Mouse (Mus musculus) myocyte (in vitro differentiated cells): ENCODE results near the gene Cacna2d3.

ENCODE experiments used
- CEBPB ChIP-seq: IDR thresholded peaks from 2 replicates; pipeline ENCODE4 v1.6.1; 2011; ENCODE audit warnings: mild to moderate bottlenecking, moderate library complexity; ENCODE audit not compliant: poor library complexity, insufficient read depth, severe bottlenecking
- E2F4 ChIP-seq: IDR thresholded peaks from one replicate; pipeline ENCODE4 v1.6.1; 2011; ENCODE audit warnings: mild to moderate bottlenecking, control low read depth, moderate library complexity; ENCODE audit not compliant: insufficient read depth
- MAX ChIP-seq: IDR thresholded peaks from one replicate; pipeline ENCODE4 v1.6.1; 2011; ENCODE audit warnings: low read depth, mild to moderate bottlenecking, control low read depth
- MYOD1 ChIP-seq, 3 experiments: IDR thresholded peaks; one replicate each; pipeline ENCODE4 v1.6.1; 2011; ENCODE audit warnings: control low read depth in 2 of 3, low read depth in 2 of 3, mild to moderate bottlenecking in 2 of 3, moderate library complexity in 1 of 3; ENCODE audit not compliant: insufficient read length in 2 of 3, control insufficient read depth in 1 of 3
- MYOG ChIP-seq, 3 experiments: IDR thresholded peaks; one replicate each; pipeline ENCODE4 v1.6.1; 2011; ENCODE audit warnings: control low read depth in 2 of 3, low read depth in 2 of 3, mild to moderate bottlenecking in 2 of 3; ENCODE audit not compliant: insufficient read length in 2 of 3, control insufficient read depth in 1 of 3, insufficient read depth in 1 of 3
- POLR2A ChIP-seq: IDR thresholded peaks from one replicate; pipeline ENCODE4 v1.6.1; 2011; ENCODE audit warnings: low read depth, mild to moderate bottlenecking, control low read depth, moderate library complexity; ENCODE audit not compliant: insufficient read length
- POLR2AphosphoS2 ChIP-seq: IDR thresholded peaks from one replicate; pipeline ENCODE4 v1.6.1; 2011; ENCODE audit warnings: low read depth, control low read depth; ENCODE audit not compliant: insufficient read length
- REST ChIP-seq: IDR thresholded peaks from one replicate; pipeline ENCODE4 v1.6.1; 2011; ENCODE audit warnings: mild to moderate bottlenecking, control low read depth, moderate library complexity; ENCODE audit not compliant: insufficient read depth, insufficient read length
- SRF ChIP-seq: IDR thresholded peaks from one replicate; pipeline ENCODE4 v1.6.1; 2011; ENCODE audit warnings: low read depth; ENCODE audit not compliant: control insufficient read depth, insufficient read length
- TCF12 ChIP-seq: IDR thresholded peaks from one replicate; pipeline ENCODE4 v1.6.1; 2011; ENCODE audit warnings: mild to moderate bottlenecking, control low read depth; ENCODE audit not compliant: poor library complexity, insufficient read depth, severe bottlenecking
- TCF3 ChIP-seq: IDR thresholded peaks from one replicate; pipeline ENCODE4 v1.6.1; 2011; ENCODE audit warnings: low read depth, control low read depth; ENCODE audit not compliant: insufficient read length
- USF1 ChIP-seq: IDR thresholded peaks from one replicate; pipeline ENCODE4 v1.6.1; 2011; ENCODE audit warnings: low read depth, mild to moderate bottlenecking, control low read depth, moderate library complexity

GRCm38 (mm10) chr14:29018316-29019000 lies 703.2 kb downstream of the Cacna2d3 start:
- TF ChIP-seq SRF: no peak
- TF ChIP-seq POLR2A: no peak
- no peak for TF ChIP-seq USF1
- TF ChIP-seq TCF12: no peak
- no peak for TF ChIP-seq E2F4
- no peak for TF ChIP-seq MAX
- no peak for TF ChIP-seq MYOG (IDR thresholded peaks at IDR 0.05; ENCODE audit: control insufficient read depth in 1 of 3, insufficient read depth in 1 of 3, insufficient read length in 2 of 3, low read depth in 2 of 3)
- TF ChIP-seq MYOD1 (IDR thresholded peaks at IDR 0.05; ENCODE audit: control insufficient read depth in 1 of 3, insufficient read length in 2 of 3, low read depth in 2 of 3): no peak
- no peak for TF ChIP-seq POLR2AphosphoS2
- no peak for TF ChIP-seq CEBPB
- no peak for TF ChIP-seq TCF3
- no peak for TF ChIP-seq REST
